Mouse (Mus musculus): ENCODE data around the gene Crk. TPM values are rescaled to one million over a fixed set of nuclear protein-coding genes. Genes with fewer than 3 reads are reported as not detected.

Crk gene
- total RNA-seq, 1 experiment from 2014 or later = 101 TPM

GRCm38 (mm10) chr11:75738477-75738821, 59.4 kb downstream of the Crk start:
- no peak for DNase-seq

DNA sequence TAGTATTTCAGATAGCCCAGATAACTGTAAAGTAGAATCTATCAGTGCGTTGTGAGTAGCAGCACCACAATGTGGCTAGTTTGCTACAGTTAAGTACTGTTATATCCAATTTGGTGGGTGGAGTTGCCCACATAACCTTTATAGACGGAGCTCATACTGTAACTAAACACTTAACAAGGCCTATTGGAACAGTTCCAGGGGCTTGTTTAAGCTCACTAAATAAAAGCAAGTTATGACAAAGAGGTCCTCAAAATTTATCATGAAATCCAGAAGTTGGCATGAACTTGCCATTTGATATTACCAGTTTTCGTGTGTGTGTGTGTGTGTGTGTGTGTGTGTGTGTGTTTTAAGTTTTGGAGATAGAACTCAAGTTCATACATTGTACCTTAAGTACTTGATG, 61.1 kb downstream of the Crk start:
- DNase-seq = no peak

GRCm38 (mm10) chr11:75741615-75742014, 62.6 kb downstream of the Crk start:
- no peak for DNase-seq

GRCm38 (mm10) chr11:75744761-75745160, 65.7 kb downstream of the Crk start:
- DNase-seq = no peak

- no peak for DNase-seq
Measured at GRCm38 (mm10) chr11:75750537-75750936, 71.5 kb downstream of the Crk start.

DNA sequence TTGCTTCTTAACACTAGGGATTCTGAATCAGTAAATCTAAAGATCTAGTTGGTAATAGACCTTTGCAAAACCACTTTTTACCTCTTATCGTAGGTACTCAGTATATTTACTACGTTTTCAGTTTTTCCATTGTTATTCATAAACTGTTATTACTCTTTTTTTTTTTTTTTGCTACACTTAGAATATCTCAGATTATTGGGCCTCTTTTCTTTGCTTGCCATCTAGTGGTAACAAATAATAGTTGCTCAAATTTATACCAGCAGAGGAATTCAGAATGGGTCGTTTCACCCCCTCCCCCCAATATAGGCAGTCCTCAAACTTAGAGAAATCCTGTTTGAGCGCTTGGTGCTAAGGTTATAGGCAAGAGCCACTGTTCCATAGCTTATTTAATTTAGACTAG, 72.0 kb downstream of the Crk start:
- DNase-seq = no peak

Other genes with a start within 250 kb of the Crk start
- gene Serpinf2, start 239.7 kb upstream of the Crk start, total RNA-seq (2021) = 6.8 and 123 TPM in 2 replicates
- gene Wdr81, start 224.5 kb upstream of the Crk start, total RNA-seq (2021) = 14.2 and 16.5 TPM in 2 replicates
- 13.9 and 24.7 TPM in 2 replicates for gene Tlcd2, start 217.5 kb upstream of the Crk start, total RNA-seq (2021)
- gene Prpf8, start 192.4 kb upstream of the Crk start, total RNA-seq (2021) = 127 and 135 TPM in 2 replicates
- 14.3 and 15.9 TPM in 2 replicates for gene Rilp, start 169.2 kb upstream of the Crk start, total RNA-seq (2021)
- gene Scarf1, start 165.7 kb upstream of the Crk start, total RNA-seq (2021) = 12.7 and 14.6 TPM in 2 replicates
- 22.4 and 29.2 TPM in 2 replicates for gene Slc43a2, start 147.6 kb upstream of the Crk start, total RNA-seq (2021)
- gene Pitpna, start 91.2 kb upstream of the Crk start, total RNA-seq (2021) = 150 and 164 TPM in 2 replicates
- gene Inpp5k, start 48.3 kb upstream of the Crk start, total RNA-seq (2021) = 32.3 and 41.8 TPM in 2 replicates
- gene Myo1c, start 28.8 kb upstream of the Crk start, total RNA-seq (2021) = 148 and 155 TPM in 2 replicates
- 585 and 641 TPM in 2 replicates for gene Ywhae, start 53.6 kb downstream of the Crk start, total RNA-seq (2021)
- 12.3 and 16.4 TPM in 2 replicates for gene Doc2b, start 116.8 kb downstream of the Crk start, total RNA-seq (2021)